Mouse (Mus musculus) embryo, embryonic 10 days (tissue): ENCODE results near the gene Cfdp1.

ENCODE experiments used
- DNase-seq: peaks from one replicate; pipeline ENCODE4 v3.0.0-alpha.2; 2015; ENCODE audit warnings: low spot score

The Cfdp1 gene

DNA sequence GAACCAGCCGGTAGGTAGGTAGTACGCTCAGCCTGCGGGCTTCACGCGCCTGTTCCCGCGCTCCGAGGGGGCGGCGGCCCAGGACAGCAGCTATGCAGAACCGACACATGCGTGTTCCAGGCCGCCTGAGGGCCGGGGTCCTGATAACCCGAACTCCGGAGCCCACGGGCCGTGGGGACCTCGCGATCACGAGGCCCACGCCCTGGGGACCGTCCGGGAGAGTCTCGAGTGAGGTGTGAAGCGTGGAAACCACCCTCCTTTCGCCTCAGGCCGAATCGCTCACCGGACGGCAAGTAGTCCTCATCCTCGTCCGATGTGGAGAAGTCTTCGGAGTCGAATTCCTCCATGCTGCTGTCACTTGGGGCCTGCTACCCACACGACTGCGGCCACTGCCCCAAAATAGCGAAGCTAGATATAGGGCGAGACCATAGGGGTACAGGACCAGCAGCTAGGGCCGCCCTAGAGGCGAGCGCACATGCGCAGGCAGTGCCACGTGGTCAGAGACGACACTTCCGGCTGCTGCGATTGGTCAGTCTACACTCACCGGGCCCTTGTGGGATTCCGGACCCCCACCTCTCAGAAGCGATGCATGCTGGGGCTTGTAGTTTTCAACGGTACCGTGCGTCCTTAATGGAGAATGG is at the start of gene Cfdp1:
Gene Cfdp1, minus strand, starts transcription at position 431 of the 641 bp plus-strand sequence.
- peak; percentile 99 for DNase-seq

DNA sequence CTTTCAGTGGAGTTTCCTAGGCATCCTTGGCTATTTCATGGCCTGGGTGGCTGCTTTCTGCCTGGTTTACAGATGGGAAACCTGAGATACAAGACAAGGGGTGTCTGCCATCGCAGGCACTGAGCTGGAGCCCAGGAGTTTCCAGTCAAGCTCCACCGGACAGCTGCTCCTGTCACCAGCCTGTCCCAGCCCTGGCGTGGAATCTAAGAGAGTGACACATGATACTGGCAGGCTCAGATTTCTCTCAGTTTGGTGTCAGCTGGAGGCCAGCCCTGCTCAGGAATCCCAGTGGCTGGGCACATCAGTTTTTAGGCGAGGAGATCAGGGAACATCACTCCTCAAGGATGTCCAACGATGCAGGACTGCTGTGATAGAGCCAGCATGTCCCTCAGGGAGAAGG is 48.0 kb upstream of the Cfdp1 start:
- DNase-seq, result peak; percentile 74

GRCm38 (mm10) chr8:111898586-111898985 is 44.5 kb upstream of the Cfdp1 start:
- no peak for DNase-seq

- no peak for DNase-seq
Observed at GRCm38 (mm10) chr8:111894955-111895354, 40.9 kb upstream of the Cfdp1 start.

GRCm38 (mm10) chr8:111892615-111893014 is 38.5 kb upstream of the Cfdp1 start:
- DNase-seq, result no peak

DNA sequence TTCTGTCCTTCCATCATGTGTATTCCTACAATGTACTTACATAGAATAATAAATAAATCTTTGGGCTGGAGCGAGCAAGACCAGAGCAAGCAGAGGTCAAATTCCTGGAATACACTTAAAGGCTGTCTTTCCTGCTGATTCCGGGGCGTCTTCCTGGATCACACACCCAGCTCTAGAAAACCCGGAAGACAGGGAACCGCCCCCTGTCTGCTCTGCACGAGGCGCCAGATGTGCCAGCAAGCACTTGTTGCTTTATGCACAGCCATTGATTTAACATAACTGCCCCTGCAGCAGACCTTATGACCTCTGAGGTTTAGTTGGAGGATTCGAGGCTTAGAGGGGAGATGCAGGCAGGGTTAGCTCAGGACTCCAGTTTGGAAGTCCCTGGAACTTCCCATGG is 37.9 kb upstream of the Cfdp1 start:
- no peak for DNase-seq

GRCm38 (mm10) chr8:111890911-111891303 is 36.8 kb upstream of the Cfdp1 start:
- no peak for DNase-seq

GRCm38 (mm10) chr8:111889931-111890910 is 36.1 kb upstream of the Cfdp1 start:
- no peak for DNase-seq

DNA sequence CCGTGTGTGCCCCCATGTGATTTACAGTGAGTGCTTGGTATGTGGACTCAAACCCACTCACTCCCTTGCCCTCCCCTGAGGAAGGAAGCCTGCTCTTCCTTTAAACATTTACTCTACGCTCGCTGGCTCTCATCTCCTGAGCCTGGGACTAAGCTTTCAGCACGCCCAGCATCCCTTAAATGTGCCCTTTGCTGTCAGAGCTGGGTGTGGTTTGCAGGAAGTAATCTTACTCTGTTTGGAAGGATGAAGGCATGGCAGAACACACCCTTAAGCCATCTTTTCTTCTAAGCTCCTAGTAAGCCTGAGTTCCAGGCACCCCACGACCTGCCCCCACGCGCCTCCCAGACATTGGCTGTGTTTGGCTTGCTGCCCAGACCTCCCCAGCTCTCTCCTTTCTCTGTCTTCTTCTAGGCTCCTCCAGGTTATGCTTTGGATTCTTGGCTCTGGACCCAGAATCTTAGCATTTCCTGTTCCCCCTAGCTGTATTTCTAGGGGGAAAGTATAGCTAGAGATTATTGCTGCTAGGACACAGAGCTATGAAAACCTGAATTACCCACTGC is 34.1 kb upstream of the Cfdp1 start:
- no peak for DNase-seq

- no peak for DNase-seq
Observed at GRCm38 (mm10) chr8:111887479-111887878, 33.4 kb upstream of the Cfdp1 start.

DNA sequence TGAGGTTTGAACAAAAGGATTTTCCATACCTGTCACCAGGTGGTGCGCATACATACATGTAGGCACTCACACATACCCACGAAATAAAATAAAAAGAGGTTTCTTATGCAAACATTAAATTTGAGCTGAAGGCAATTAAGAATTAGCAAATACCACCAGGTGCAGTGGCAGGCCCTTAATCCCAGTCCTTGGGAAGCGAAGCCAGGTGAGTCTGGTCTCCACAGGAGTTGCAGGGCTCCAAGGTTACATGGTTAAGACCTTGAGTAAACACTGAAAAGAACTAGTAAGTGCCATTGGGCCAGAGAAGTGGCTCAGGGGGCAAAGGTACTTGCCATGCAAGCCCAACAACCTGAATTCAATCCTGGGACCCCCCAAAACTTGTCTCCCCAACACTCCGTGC is 29.5 kb upstream of the Cfdp1 start:
- no peak for DNase-seq

- DNase-seq, result peak; percentile 77
Observed at GRCm38 (mm10) chr8:111881591-111881990, 27.5 kb upstream of the Cfdp1 start.

DNA sequence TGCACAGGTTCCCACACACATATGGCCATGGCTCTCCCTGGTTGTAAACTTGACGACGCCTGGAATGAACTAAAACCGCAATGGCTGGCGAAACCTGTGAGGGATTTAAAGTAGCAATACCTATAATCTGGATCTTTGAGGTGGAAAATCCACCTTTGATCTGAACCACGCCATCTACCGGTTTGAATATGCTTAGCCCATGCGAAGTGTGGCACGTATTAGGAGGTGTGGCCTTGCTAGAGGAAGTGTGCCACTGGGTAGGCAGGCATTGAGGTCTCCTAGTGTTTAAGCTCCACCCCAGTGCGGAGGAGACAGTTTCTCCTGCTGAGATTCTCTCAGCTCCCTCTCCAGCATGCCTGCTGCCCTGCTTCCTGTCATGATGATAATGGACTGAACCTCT is 23.6 kb upstream of the Cfdp1 start:
- DNase-seq, result no peak

DNA sequence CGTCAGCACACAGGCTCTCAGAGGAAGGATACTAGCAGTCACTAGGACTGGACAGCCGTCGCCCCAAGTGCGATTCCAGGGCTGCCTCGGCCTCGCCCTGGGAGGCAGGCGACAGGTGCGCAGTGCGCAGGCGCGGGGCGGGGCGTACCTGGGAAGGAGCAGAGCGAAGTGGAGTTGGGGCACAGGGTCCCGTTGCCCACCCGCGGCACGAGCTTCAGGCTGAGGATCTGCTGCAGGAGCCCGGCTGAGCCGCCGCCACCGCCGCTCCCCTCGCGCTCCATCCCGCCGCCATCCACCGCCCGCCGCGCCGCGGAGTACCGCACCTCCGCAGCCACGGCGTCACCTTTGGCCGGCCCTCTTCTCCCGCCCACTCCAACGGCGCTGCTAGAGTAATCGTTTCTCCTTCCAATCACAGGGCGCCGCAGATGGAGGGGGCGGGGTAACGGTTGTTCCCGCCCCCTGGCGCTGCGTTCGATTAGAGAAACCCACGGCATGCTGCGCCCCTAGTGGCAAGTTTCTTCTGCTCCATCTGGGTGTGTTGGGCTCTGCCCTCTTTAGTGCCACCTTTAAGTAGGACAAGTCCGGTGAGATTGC is 22.4 kb upstream of the Cfdp1 start, which contains the start of gene Tmem170:
Gene Tmem170, minus strand, starts transcription at position 396 of the 594 bp plus-strand sequence.
- DNase-seq, result peak; percentile 96

DNA sequence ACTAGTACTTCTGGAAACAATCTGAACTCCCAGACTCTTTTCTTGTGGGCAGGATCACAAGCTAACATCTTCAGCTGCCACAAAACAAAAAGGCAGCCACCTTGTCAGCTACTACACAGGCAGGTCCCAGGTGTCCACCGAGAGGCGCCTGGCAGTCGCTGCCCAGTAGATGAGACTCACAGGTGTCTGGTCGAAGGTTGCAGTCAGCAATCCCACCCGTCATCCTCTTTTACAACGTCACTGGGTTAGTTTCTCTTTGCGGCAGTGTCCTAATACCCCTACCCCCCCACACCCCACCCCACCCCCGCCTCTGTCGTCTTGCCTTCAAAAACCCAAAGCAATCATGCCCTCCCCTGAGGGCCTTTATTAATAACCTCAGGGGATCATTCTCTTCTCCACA is 21.7 kb upstream of the Cfdp1 start:
- no peak for DNase-seq

GRCm38 (mm10) chr8:111871278-111871677 is 17.2 kb upstream of the Cfdp1 start:
- no peak for DNase-seq

DNA sequence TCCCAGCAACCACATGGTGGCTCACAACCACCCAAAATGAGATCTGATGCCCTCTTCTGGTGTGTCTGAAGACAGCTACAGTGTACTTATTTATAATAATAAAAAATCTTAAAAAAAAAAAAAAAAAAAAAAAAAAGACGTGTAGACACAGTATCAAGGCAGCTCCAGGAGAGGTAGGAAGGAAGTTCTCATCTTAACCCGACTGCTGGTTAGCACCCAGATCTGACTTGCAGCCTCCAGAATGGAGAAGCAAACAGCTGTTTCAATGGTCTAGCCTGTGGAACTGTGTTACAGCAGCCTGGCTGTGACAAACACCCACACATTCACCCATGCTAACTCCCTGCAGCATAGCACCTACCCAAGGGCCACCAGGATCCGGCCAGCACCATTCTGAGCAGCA is 16.3 kb upstream of the Cfdp1 start:
- DNase-seq, result no peak

DNA sequence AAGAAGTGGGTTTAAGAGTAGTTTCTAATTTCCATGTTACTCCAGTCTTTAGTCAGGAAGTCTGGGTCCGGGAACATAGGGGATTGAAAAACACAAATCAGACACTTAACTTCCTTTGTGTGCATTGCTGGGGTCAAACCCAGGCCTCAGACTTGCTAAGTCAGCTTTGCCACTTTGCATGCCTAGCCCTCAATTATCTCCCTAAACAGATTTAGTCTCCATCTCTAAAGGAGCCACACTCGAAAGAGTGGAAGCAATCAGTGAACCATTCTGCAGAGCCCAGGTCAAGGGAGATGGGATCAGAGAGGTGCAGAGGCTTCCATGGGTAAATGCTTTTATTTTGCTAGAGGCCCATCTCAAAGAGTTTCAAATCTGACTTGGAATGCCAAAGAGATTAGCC is 14.6 kb upstream of the Cfdp1 start:
- no peak for DNase-seq

- DNase-seq, result no peak
Observed at GRCm38 (mm10) chr8:111865857-111866256, 11.8 kb upstream of the Cfdp1 start.

- DNase-seq, result no peak
Observed at GRCm38 (mm10) chr8:111865130-111865852, 11.2 kb upstream of the Cfdp1 start.

- DNase-seq, result no peak
Observed at GRCm38 (mm10) chr8:111864648-111865047, 10.6 kb upstream of the Cfdp1 start.

DNA sequence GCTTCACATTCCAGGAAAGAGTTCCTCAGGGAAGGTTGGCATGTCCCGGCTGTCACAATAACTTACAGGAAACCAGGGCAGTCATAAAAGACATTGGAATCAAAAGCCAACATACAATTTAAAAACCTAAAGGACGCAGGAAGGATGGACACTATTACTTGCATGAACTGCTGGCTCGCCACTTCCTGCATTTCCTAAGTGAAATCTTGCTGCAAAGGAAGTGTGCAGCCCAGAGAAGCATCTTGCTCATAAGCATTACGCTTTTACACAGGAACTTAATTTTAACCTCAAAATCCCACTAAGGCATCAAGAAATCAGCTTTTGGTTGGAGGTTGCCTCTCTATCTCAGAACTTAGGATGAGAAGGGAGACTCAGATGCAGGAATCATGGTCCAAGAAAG is 9.2 kb upstream of the Cfdp1 start:
- DNase-seq, result no peak
